Mouse (Mus musculus) forelimb bud, embryonic 11.5 days (tissue): ENCODE results near the gene Actn4.

ENCODE experiments used
- DNase-seq: peaks from one replicate; pipeline ENCODE4 v3.0.0-alpha.2; 2012; ENCODE audit warnings: low read depth, low spot score

Actn4 gene

DNA sequence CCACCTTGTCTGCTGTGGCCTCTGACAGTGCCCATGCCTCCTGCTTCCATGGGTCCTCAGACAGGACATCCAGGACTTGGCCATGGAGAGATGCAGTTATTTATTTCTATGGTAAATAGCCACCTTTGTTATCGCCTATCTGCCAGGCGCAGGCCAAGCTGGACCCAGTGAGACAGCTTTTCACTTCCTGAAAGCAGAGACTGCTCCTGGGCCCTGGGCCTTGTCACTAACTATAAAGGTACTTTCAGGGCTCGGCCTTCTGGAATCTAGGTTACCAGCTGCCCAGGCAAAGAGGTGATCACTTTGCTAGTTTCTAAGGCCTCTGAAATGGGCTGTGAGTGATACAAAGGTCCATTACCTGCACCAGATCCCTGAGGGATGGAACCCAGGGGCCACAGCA is 37.3 kb downstream of the Actn4 start:
- no peak for DNase-seq

DNA sequence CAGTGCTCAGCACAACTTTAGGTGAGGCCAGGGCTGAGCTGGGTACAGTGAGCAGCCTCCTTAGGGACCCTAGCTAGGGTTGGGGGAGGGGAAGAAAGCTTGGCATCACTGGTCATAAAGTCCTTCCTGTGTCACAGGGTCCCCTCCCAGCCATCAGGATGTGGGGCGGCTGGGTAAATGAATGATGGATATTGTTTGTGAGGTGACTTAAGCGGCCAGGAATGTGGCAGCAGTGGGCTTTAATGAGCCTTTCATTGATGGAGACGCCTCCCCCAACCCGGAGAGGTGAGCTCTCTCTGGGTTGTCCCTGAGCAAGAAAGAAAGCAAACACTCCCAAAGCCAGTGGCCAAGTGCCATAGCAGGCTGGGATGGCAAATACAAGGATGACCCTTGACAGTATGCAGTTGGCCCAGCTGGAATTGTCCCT is 38.3 kb downstream of the Actn4 start:
- DNase-seq: peak; percentile 84

DNA sequence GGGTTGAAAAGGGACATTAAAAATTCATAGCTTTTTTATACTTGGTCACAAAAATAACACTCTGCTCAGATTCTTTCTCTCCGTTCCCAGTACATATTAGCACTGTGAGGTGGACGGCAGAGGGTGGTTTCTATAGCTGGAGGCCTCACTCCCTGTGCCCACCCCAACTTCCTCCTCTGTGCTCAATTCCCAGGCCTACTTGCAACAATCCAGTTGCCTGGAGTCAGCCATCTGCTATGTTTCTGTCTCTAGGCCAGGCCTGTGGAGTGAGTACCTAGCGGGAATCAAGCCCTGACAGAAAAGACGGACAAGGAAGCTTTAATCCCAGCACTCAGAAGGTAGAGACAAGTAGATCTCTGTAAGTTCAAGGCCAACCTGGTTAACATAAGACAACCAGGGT is 39.5 kb downstream of the Actn4 start:
- no peak for DNase-seq

DNA sequence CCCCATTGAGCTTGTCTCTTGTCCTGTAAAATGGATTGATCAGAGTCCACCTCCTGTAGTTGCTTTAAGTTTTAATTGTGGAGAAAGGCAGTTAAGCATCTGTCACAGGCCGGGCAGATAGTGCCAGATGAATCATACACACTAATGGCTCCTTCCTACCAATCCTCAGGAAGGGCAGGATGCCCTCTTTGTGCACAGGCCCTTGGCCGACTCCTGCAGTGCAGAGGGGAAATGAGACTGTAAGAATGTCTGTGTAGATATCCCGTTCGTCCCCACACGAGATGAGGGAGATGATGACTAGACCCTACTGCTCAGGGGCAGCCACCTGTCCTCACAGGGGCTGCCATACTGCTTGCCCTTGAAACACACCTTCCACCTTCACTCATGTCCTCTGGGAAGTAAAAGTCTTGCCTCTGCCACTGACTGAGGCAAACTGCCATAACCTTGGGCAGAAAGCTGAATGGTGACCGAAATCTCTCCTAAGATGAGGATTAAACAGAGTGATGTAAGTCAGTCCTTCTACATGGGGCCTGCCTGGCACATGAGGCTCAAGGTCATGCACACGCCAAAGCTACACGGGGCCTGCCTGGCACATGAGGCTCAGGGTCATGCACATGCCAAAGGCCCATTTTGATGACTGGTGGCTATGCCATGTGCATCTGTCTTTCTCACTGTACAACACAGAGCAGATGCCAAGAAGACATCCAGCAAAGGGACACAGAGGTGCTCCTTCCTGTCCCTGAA is 40.2 kb downstream of the Actn4 start:
- DNase-seq: no peak

DNA sequence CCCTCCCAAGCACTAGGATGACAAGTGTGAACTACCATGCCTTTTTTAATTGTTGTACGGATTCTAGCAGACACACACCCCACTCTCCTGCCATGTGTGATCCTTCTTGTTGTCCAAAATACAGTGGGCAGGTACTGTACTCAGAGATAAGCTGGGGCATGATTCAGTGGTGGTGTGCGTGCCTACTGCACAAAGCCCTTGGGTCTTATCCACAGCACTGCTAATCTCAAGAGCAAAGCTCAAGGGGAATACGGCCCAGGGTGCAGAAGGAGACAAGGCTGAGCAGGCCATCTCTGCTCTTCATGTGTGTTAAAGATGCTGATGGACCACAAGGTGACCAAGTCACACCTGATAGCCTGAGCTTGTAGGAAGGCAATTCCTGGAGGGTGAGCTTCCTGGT is 41.0 kb downstream of the Actn4 start:
- no peak for DNase-seq

DNA sequence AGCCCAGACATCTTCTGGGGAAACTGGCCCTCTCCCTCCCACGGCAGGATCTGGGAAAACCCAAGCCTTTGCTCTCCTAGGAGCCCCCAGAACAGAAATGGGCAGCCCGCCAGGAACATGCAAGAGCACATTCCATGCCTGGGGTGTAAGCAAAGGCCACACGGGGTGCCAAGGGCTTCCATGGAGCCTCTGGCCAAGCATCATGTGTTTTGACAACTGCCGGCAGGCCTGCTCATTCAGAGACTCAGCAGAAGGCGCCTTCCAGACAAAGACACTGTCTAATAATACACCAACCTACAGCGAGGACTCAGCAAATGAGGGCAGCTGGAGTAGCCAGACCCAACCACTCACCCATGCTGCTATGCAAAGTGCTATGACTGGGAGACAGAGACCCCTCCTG is 42.3 kb downstream of the Actn4 start:
- peak; percentile 27 for DNase-seq

DNA sequence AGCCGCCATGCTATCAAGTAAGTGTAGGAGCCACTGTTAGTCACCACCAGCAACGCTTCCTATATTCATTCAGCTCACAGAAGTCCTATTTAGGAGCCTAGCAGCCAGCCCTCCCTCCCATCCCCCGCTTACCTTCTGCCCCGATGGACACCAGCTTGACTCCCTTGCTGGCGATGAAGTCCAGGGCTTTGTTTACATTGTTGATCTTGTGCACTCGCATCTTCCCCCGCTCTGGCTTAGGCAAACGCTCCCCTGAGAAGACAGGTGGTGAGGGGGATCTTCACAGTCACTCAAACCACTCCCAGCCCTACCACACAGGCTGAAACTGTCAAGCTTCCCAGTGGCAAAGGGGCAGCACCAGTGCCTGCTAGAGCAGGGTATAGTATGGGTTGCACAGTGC is 43.6 kb downstream of the Actn4 start:
- DNase-seq: no peak

DNA sequence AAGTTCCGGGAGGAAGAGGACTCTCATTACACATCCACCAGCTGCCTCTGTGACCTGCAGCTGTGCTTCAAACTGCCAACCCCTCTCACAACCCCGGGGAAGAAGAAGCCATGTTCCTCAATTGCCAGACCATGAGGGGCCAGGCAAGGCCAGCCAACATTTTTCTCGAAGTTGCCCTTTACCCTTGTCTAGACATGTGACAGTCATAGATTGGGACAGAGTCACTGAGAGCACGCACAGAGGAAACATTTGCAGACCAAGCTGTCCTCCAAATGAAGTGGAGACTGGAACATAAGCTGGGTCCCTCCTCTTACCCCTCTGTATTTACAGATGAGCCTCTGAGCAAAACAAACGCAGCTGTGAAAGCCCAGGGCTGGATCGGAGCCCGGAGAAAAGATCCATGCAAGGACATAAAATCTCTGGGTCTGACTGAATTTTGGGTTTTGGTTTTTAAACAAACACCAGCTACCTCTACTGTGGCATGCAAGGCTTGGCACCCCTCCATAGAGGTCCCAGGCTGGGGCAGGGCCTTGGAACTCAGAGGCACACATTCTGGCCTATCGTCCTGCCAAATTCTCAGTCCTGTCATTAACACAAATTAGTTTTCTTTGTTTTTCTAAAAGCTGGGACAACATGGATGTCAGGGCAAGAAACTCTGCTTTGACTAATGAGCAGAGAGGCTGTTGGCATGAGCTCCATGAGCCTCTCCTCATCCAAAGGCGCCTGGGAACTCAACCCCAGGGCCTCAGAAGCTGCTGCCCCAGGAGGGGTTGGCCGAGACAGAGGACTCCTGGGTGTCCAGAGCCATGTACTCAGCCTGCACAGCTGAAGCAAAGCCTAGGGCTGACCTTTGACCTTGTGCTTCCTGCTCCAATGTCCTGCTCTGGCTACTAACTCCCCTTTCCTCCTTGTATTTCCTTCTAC is 44.4 kb downstream of the Actn4 start:
- no peak for DNase-seq

DNA sequence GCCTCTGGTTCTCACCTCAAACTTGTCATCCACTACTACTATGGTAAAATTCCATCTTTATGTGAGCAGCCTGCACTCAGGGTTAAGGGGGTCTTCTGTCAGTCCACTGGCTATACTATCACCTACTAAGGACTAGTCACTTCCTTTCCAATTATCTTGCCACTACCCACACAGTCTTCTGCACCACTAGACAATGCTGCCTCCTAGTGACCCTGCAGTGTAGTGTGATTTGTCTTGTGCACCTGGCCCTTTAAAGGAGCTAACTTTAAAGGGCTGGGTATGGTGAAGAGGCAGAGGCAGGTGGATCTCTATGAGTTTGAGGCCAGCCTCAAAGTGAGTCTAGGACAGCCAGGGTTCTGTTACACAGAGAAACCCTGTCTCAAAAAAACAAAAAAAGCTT is 45.6 kb downstream of the Actn4 start:
- no peak for DNase-seq

DNA sequence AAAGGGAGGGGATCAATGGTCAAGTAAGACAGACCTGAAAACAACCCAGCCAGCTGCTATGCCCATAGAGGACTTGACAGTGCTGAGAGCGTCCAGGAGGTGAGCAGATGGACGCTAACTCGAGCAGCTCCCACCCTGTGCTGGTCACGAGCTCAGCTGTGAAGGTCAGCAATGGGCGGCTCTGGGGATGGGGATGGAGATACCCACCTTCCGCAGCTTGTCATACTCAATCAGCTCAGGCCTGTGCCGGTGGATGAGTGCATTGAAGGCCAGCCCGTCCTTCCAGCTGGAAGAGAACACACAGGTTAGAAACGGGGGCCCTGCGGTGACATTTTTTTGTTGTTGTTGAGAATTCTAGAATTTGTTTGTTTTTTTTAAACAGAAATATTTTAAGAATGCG is 49.0 kb downstream of the Actn4 start:
- no peak for DNase-seq

DNA sequence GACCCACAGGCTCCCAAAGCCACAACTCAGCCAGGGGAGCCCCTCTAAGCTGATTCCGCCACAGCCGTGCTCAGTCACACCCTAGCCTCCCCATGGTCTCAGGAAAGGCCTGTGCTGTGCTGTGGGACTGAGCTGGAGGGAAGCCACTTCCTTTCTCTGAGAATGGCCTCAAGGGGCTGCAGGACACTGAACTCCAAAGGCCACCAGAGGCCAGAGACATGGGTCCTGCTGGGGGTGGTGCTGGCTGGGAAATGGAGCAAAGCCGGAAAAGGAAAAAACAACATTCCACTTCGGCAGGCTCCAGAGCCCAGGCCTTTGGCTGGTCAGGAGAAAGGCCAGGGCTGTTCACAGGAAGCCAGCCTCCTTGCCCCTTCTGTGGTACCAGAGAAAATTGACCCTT is 50.5 kb downstream of the Actn4 start:
- no peak for DNase-seq

DNA sequence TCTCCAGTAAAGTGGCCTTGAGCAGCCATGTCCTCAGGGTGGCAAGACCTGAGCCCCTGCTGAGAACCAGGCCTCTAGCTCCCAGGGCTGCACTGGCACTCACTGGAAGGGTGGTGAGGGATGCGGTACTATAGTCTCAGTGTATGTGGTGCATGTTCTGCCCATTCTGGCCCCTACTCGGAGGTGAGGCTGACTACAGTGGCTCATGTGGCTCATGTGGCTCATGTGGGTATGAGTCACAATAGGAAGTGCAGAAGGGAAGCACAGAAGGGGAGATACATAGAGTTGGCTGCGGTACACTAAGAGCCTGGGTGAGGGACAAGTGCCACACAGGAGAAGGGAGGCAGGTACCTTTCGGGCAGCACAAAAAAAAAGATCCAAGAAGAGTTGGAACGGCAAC is 54.9 kb downstream of the Actn4 start:
- no peak for DNase-seq

DNA sequence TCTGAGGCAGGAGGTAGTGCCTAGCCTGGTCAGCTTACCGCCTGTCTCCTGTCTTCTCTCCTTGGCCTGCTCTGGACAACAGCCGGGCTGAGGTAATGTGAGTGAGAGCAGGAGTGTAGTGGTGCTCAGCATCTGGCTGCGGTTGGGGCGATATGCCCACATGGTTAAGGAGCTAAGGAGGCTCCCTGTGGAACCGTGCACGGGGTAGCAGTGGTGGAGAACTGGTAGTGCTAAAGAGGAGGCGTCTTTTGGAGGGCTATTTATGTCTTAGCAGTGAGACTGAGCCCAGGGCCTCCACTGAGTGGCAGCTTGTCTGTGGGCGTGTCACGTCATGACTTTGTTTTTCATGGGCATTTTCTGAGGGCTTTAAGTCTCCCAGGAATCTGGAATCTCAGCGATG is 58.4 kb downstream of the Actn4 start:
- no peak for DNase-seq

DNA sequence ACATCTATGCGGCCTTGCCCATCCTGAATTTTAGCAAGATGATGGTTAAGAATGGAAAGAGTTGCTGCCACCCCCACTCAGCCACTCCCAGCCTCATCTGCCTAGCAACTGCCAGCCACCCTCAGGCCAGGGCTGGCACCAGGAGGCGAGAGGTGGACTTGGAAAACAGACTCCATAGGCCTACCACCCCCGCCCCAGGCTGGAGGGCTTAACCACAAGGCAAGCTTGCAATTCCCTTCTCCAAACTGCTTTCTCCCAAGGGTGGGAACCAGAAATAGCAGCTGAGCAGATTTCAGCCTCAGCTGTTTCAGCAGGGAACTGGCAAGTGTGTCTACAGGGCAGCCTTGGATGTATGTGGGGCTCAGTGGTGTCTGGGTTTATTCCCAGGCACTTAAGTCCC is 59.3 kb downstream of the Actn4 start:
- no peak for DNase-seq

DNA sequence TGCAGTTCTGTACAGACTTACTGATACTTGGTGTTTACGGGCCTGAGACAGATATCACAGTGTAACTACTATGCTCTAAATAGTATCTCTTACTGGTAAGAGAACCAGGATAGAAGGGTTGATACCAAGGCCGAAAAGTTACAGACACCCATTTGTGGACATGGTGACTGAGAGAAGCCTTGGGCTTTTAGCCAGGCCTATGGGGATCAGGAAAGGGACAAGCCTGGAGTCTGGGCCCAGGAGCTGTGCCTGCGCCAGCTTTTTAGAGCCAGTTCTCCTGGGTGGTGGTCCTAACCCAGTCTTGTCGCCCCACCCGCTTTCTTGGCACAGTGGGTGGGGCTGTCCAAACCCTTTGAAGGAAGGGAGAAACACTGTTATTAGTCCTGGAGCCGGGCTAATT is 60.0 kb downstream of the Actn4 start:
- no peak for DNase-seq

DNA sequence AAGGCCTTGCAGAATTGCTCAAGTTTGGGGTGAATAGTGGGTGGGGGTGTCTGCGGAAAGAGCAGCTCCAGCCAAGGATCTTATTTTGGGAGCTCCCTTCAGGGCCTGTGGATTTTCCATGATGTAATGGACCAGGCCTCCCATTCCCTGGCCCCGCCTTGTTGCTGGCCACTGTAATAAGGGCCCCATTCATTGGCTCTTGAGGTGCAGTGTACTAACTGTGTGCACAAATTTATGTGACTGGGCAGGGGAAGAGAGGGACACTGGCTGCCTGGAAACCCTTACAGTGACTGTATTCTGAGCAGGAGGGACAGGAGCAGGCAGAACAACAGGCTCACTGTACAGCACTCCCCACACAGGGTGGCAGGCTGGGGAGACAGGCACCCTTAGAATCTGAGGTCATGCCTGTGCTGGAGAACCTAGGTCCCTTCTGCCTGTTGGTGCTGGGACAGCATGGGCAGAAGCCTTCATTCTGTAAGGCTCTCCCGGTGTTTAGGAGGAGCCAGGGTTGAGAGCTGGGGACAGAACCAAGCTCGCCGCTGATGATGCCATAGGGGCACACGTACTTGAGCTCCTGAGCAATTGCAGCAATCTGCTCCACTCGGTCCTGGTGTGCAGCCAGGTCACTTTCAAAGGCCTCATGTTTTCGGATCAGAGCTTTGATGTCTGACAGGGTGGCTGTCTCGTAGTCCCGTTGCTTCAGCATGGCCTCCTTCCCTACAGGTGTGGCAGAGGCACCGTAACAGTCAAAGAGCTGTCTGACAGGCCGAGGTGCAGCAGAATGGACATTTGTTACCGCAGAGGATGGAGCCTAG is 60.6 kb downstream of the Actn4 start:
- DNase-seq: no peak

DNA sequence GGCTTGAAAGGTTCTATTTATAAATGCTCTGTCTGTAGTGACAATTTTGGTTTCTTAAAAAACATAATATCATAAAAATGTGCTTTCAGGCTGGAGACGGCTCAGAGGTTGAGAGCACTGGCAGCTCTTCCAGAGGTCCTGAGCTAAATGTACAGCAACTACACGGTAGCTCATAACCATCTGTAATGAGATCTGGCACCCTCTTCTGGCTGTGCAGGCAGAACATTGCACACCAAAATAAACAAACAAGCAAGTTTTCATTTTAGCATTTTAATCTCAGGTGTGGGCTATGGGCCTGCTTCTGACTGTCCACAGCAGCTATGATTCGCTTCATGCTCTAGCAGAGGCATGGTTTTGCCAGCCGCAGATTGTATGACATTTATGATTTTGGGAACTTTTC is 62.2 kb downstream of the Actn4 start:
- DNase-seq: no peak

DNA sequence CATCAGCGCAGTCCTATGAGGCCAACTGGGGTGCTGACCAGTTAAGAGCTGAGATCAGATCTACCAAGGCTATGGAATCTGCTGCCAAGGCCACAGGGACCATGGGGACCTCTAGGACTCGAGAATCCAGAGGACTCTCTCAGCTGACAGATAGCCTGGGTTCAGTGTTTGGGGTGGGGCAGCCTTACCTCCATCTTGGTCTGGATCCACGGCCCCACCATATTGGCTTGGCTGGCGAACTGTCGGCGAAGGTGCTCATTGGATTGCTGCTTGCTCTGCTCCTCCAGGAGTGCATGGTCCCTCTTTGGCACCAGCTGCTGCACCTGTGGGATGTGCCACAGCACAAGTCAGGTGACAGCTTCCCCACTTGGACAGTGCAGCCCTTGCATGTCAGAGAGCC is 64.5 kb downstream of the Actn4 start:
- no peak for DNase-seq

DNA sequence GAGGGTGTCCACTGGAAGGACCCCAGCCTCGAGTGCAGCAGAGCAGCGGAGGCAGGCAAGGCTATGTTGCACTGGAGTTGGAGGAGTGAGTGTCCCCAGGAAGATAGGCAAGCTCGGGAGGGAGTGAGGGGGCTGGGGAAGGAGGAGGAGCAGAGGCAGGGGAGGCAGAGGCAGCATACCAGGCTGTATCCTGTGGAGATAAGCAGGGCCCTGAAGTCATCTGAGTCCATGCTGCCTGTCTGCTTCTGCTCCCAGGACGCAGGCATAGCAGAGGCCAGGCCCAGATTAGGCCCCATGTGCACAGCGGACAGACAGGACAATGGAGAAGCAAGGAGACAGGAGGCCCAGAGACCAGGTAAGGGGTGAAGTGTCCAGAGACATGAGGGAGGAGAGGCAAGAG is 67.2 kb downstream of the Actn4 start:
- DNase-seq: no peak

DNA sequence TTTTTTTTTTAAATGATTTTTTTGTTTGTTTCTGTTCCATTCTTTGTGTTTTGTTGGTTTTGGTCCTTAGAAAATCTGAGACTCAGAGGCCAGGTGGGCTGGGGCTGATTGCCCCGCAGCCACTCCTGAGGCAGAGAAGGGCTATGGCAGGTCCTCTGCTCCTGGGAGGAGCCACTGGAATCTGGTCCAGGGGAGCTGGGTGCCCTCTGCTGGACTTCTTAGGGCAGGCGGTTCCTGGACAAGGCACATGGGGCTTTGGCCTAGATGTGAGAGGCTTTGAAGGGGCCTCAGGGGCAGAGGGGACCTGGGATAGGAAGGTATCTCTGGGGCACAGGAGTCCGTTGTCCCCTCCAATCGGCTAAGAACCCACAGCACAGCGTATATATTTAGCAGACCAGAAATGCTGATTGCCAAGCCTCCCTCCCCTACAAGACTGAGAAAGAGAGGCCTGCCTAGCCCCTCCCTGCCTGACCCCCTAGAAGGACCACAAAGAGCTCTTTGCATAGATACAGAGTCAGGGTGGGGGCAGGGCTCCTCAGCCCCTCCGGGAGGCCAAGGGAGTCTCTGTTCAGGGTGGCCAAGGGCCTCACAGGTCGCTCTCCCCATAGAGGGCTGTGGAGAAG is 68.4 kb downstream of the Actn4 start:
- DNase-seq: peak; percentile 62

DNA sequence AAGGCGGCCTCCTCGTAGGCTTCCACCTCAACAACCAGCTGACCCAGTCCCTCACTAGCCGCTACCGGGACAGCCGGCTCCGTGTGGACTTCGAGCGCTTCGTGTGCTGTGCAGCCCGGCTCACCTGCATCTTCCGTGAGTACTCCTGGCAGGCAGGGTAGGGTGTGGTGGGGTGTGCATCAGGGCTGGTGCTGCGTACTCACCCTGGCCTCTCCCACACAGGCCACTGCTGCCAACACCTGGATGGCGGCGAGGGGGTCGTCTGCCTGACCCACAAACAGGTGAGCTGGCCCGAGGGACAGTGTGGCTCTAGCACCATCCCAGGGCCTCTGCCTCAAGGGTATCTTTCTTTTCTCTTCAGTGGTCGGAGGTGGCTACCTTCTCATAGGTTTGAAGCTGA is 69.5 kb downstream of the Actn4 start:
- no peak for DNase-seq

DNA sequence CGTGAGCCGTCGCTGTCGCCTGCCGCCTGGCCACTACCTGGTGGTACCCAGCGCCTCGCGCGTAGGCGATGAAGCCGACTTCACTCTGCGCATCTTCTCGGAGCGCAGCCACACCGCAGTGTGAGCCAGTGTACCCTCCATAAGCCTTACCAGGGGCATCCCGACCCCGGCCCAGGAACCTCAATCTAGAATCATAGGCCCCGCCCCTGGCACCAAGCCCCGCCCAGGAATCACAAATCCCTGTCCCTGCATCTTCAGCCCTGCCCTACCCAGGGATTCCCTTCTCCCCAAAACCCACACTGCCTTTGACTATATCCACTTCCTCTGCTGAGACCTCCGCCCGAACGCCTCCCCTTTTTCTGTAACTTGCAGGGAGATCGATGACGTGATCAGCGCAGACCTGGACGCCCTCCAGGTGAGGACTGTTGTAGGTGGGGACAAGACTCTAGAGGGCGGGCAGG is 73.4 kb downstream of the Actn4 start:
- DNase-seq: no peak
